Mouse (Mus musculus) embryonic stem cell, embryonic (primary cell): Measurements from ENCODE around the gene Gprc5a.

Experiments used
- CTCF ChIA-PET, 4 experiments: fragments of 300-600 bp in 2 of 4; fragments of 350-600 bp in 2 of 4; sonication (Branson Sonifier 250); formaldehyde crosslinking; loops; one replicate each; lab custom pipeline; 2022; ENCODE audit warnings: inconsistent platforms in 2 of 4; lab: Charles Lee
- POLR2A ChIA-PET, 4 experiments: fragments of 300-600 bp in 2 of 4; fragments of 350-600 bp in 2 of 4; sonication (Branson Sonifier 250); formaldehyde crosslinking; loops; one replicate each; lab custom pipeline; 2022; ENCODE audit warnings: antibody characterized with exemption in 4 of 4, inconsistent platforms in 1 of 4; lab: Charles Lee

The Gprc5a gene

DNA sequence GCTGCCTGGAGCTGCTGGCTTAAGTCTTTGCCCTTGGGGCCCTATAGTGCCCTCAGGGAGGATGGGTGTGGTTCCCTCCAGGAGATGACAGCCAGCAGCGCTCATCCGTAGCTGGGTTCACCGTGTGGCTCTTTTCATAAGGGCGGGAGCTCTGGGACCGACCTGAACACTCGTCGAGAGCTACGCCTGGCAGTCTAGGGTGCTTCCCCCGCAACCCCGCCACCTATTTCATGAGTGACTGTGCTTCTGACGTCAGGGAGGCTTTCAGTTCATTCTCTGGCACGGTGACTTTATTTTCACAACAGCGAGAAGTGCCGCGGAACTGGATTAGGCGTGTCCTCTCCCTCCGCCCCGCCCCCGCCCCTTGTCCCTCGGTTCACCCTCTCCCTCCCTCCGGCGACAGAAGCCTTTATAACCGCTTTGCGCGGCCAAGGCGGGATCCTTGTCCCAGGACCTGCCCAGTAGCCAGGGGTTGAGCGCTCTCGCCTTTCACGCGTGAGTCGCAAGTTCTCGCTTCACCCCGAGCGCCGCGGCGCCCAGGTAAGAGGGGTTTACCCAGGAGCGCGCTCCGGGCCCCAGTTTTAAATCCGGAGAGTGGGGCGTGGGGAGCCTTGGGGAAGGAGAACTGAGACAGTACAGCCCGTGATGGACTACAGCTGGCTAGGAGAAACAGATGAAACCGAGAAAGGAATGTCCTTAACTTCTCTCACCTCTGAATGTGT, at the start of gene Gprc5a:
Gprc5a (plus strand) TSS at position 416 of the 722 bp plus-strand sequence.
- CTCF ChIA-PET, result interaction anchor here in 2 of 4 experiments (0.5 to 0.9 kb wide), 3 partner anchors 13 to 118 kb away, joined by 3 to 4 read pairs (median 3); no protein-coding TSS in a partner anchor

DNA sequence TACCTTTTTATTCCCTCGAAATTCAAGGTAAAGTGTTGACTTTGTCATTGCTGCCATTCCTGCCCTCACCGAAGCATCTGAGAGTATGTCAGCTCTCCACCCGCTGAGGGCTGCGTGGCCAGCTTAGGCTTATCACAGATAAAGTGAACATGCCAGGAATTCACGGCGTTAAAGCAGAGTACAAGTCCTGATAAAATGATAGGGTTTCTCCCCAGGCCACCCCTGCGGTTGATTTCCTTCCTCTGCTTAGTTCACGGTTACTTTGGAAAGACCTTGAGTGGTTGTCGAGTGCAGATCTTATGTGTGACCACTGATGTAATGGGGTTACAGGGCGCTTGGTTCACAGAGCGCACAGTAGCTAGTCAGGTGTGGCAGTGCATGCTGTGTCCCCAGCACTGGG, 48.2 kb upstream of the Gprc5a start:
- ChIA-PET CTCF (interaction anchor here in 2 of 4 experiments (0.7 to 1.2 kb wide), 2 partner anchors 9 to 51 kb away, joined by 3 read pairs; no protein-coding TSS in a partner anchor), POLR2A (interaction anchor here in 2 of 4 experiments (0.8 to 7.1 kb wide), 5 partner anchors 9 to 62 kb away, joined by 3 to 51 read pairs (median 4); no protein-coding TSS in a partner anchor)

More for the DNA sequence above, at the start of gene Gprc5a:
- POLR2A ChIA-PET, result interaction anchor here (0.6 to 6.3 kb wide), 25 partner anchors 9 to 204 kb away, joined by 3 to 59 read pairs (median 5); partner anchors contain the start of gene Cdkn1b (in 1 of the 4)

DNA sequence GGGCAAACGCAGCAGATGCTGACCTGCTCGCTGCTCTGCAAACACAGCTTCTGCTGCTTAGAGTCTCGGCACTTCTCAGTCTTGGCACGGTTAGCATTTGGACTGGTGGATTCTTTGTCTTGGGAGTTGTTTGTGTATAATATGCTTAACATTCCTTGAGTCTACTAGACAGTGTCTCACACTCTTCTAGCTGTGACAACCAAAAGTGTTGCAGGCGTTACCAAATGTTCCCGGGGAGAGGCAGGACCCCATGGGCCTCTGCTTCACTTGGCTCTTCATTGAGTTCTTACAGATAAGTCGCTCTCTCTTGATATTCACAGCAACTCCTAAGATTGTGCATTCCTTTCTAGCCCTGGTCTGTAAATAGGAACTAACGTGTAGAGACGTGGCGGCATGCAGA, 45.9 kb upstream of the Gprc5a start:
- ChIA-PET CTCF (interaction anchor here in 2 of 4 experiments (0.6 kb wide), 2 partner anchors 24 to 73 kb away, joined by 3 to 6 read pairs; no protein-coding TSS in a partner anchor), POLR2A (interaction anchor here in 1 of 4 experiments (0.6 kb wide), 1 partner anchor 220 kb away, joined by 4 read pairs; no protein-coding TSS in a partner anchor)

DNA sequence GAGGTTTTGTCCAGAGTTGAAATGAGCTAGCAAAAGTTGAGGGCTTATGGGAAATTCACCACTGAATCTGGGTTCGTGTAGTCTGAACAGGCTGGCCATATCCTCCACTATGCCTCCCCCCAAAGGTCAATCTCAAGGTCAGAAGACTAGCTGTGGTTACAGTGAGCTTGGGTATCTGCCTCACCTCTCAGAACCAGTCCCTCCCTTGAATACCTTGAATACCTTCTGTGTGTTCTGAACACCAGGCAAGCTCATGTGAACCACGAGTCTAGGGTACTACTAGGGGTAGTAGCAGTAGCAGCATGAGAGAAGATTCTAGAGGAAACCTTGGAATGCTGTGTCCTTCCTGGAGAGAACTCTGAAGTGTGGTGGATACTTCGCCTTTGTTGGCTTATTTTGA, 43.8 kb upstream of the Gprc5a start:
- POLR2A ChIA-PET, result interaction anchor here (0.6 to 10.1 kb wide), 12 partner anchors 8 to 124 kb away, joined by 3 to 115 read pairs (median 4); partner anchors contain the start of gene Ddx47 (in 1 of the 4)
- CTCF ChIA-PET, result interaction anchor here in 1 of 4 experiments (0.6 to 1.3 kb wide), 3 partner anchors 10 to 123 kb away, joined by 3 to 4 read pairs (median 3); partner anchors contain the start of gene Ddx47

DNA sequence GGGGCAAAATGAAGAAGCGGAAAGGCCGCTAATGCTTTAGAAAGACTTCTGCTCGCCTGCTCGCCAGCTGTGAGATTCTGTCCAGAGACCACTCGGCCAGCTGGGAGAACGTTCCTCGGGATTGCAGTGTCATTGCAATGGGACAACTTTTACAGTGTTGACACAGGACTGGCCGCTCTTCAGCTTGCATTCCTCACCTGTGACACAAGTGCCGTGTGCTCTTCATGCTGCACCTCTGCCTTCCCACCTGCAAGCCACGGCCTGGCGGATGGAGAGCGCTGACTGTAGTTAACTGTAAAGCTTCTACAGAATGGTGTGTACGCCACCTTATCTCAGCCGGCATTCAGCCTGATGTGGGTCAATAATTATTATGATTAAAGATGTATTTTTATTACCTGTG, 42.1 kb upstream of the Gprc5a start:
- ChIA-PET POLR2A (interaction anchor here in 2 of 4 experiments (0.8 to 10.1 kb wide), 7 partner anchors 9 to 95 kb away, joined by 3 to 115 read pairs (median 6); partner anchors contain the start of gene Ddx47 (in 1 of the 2)), CTCF (interaction anchor here in 3 of 4 experiments (0.5 to 1.4 kb wide), 4 partner anchors 12 to 121 kb away, joined by 3 to 7 read pairs (median 4); partner anchors contain the start of gene Ddx47 (in 1 of the 3))

DNA sequence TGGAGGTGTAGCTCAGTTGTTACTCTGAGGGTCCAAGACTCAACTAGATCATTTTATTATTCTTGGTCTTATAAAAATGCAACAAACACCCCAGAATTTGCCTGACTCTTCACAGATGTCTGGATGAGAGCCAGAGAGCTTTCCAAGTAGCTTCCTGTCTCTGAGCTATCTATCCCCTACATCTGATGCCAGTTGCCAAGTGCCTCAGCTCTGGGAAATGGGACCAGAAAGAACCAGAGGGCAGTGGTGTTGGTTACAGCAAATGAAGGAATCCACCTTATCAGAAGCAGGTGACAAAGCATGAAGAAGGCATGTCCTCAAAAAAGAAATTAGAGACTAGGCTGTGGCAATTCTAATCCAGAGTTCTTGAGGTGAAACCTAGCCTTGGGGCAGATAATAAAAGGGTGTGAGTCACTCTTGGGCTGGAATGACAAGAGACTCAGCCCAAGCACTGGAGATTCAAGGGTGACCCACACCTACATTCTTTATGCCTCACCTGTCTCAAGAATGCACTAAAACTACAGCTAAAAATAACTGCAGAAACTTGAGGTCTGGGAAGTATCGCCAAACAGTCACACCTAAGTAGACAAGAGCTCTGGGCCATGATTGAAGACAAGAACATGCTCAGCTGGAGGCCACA, 40.5 kb upstream of the Gprc5a start:
- ChIA-PET CTCF (interaction anchor here in 3 of 4 experiments (0.6 to 3.4 kb wide), 10 partner anchors 13 to 120 kb away, joined by 3 to 33 read pairs (median 6); partner anchors contain the start of gene Ddx47 (in 1 of the 3)), POLR2A (interaction anchor here in 3 of 4 experiments (0.6 to 10.1 kb wide), 18 partner anchors 9 to 120 kb away, joined by 3 to 115 read pairs (median 5); partner anchors contain the start of gene Ddx47 (in 2 of the 3))

DNA sequence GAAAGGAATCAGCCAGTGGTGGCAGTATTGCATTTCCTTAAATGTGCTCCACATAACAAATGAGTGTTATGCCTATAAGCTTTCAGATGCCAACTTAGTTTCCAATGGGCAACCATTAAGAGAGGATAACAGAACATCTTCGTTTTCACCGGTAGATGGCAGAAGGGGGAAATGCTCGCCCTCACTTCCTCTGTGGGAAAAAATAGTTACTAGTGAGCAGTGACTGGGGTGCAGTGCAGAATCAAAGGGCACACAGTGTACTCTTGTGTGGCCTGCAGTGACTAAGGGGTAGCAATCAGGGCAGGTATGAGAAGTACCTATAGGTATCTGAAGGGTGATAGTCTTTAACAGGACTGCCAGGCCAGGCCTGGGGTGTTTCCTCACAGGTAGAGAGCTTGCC, 39.2 kb upstream of the Gprc5a start:
- ChIA-PET POLR2A (interaction anchor here in 3 of 4 experiments (0.6 to 10.1 kb wide), 19 partner anchors 12 to 467 kb away, joined by 3 to 115 read pairs (median 4); partner anchors contain the start of gene Ddx47 (in 2 of the 3)), CTCF (interaction anchor here (0.6 to 3.4 kb wide), 27 partner anchors 9 to 160 kb away, joined by 3 to 33 read pairs (median 4); partner anchors contain the start of gene Ddx47 (in 2 of the 4))

DNA sequence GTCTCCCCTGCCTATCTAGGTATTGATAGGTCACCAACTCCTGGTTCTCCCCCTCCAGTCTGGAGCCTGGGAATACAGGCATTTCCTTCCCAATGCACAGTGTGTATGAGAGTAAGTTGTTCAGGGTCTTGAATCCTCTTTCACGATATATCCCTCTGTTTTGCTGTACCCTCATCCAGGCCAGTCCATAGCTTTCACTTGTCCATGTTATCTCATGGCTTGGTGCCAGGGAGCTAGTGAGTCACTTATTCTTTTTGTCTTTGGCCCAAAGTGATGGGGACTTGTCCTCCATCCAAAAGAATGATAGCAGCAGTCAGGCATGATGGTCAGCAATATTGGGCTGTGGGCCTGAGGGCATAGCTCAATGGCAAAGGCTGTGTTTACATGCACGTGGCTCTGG, 38.7 kb upstream of the Gprc5a start:
- CTCF ChIA-PET, result interaction anchor here in 3 of 4 experiments (0.6 to 3.4 kb wide), 19 partner anchors 13 to 161 kb away, joined by 3 to 33 read pairs (median 4); no protein-coding TSS in a partner anchor
- POLR2A ChIA-PET, result interaction anchor here in 3 of 4 experiments (0.6 to 10.1 kb wide), 18 partner anchors 11 to 467 kb away, joined by 3 to 115 read pairs (median 4); partner anchors contain the start of gene Ddx47 (in 2 of the 3)

DNA sequence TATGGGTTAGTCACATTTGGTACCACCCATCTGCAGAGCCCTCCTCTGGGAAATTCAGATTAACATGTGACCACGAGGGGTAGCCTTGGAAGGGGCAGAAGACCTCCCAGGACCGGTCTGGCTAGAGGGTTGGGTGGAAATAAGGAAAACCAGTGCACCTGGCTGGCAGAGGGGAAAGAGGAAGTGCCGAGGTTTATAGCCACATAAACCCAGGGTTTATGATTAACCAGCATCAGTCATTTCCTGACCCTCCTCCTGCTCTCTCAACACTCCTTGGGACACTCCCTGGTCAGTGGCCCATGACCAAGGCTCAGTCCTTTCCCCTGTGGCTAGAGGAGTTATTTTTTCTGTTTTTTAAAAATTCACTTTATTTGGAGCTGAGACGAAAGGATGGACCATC, 36.2 kb upstream of the Gprc5a start:
- ChIA-PET CTCF (no interaction called here), POLR2A (interaction anchor here in 2 of 4 experiments (0.5 to 10.1 kb wide), 6 partner anchors 11 to 109 kb away, joined by 3 to 115 read pairs (median 6); partner anchors contain the start of gene Ddx47 (in 1 of the 2))

DNA sequence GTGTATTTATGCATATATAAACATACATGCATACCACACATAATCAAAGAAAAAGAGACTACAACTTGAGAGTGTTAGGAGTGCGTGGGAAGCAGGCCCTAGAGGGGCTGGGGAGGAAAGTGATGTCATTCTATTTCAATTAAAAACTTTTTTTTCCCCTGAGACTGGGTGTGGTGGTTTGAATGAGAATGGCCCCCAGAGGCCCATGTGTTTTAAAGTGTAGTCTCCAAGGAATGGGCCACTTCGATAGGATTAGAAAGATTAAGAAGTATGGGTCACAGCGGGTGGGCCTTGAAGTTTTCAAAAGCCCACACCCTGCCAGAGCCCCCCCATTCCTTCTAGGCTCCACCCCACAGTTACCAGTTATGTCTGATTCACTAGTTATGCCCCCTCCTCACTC, 26.8 kb upstream of the Gprc5a start:
- ChIA-PET POLR2A (interaction anchor here in 2 of 4 experiments (0.9 to 11.3 kb wide), 3 partner anchors 13 to 26 kb away, joined by 3 to 115 read pairs (median 4); no protein-coding TSS in a partner anchor), CTCF (no interaction called here)

DNA sequence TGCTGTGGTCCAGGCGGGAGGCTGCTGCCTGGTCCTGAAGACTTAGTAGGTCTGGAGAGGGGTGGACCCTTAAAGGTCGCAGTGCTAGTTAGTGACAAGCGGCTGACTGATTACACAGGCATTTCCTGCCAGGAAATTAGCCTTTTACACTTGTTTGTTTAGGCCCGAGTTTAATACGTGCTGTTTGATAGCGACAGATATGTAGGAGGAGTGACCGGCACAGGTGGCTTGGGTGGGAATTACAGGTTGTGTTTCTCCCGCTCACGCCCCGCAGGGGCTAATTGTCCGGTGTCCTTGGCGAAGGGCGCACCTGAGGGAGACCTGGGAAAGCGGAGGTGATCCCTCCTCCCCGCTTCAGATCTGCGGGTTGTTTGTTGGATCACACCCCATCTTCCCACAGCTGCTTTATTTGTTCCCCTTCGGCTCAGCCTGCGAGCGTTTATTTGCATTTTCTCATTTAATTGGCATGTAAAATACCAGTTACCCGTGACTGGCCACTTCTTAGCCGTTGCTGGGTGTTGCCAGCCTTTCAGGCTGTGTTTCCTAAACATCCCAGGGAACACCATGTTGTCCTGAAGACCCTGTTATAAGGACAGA, 25.1 kb upstream of the Gprc5a start:
- ChIA-PET CTCF (interaction anchor here (0.5 to 1.6 kb wide), 8 partner anchors 15 to 1350 kb away, joined by 3 to 9 read pairs (median 4); no protein-coding TSS in a partner anchor), POLR2A (interaction anchor here (0.5 to 11.3 kb wide), 56 partner anchors 8 to 1430 kb away, joined by 3 to 115 read pairs (median 5); partner anchors contain the start of genes Gprc5a (in 3 of the 4), Cdkn1b (in 2 of the 4), Apold1 (in 1 of the 4) and Gpr19 (in 1 of the 4))

DNA sequence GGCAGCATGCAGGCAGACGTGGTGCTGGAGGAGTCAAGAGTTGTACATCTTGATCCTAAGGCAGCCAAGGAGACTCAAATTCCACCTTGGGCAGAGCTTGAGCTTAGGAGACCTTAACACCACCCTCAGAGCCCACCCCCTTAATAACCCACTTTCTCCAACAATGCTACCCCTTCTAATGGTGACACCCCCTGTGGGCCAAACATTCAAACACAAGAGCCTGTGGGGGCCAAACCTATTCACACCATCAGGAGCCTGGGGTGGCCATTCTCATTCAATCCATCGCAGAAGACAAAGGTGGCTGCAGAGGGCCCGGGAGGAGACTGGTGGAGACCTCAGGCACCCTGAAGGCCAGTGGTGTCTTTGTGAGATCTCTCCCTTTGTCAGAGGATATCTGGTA, 23.5 kb upstream of the Gprc5a start:
- POLR2A ChIA-PET, result interaction anchor here in 3 of 4 experiments (0.6 to 11.3 kb wide), 29 partner anchors 7 to 236 kb away, joined by 3 to 115 read pairs (median 6); partner anchors contain the start of genes Gprc5a (in 3 of the 3) and Cdkn1b (in 1 of the 3)
- CTCF ChIA-PET, result interaction anchor here in 1 of 4 experiments (0.8 kb wide), 1 partner anchor 30 kb away, joined by 3 read pairs; no protein-coding TSS in a partner anchor

DNA sequence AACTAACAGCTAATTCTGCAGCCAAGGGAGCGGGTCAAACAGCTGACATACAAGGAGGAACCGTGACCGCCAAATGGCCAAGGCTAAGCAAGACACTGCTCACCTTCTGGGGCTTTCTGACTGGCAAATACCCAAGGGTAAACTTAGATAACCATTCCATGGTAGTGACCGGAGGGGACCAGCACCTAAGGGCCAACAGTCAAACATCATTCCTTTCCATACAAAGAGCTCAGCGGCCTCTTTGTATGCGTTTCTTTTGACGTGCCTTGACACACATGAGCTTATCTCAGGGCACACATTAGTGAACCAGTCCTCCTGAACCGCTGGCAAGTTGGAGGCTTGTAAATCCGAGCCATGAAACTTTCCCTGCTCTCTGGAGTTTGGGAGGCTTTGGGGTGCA, 18.2 kb upstream of the Gprc5a start:
- ChIA-PET POLR2A (interaction anchor here (0.6 to 11.3 kb wide), 6 partner anchors 12 to 24 kb away, joined by 3 to 115 read pairs (median 4); partner anchors contain the start of gene Gprc5a (in 1 of the 4)), CTCF (no interaction called here)

DNA sequence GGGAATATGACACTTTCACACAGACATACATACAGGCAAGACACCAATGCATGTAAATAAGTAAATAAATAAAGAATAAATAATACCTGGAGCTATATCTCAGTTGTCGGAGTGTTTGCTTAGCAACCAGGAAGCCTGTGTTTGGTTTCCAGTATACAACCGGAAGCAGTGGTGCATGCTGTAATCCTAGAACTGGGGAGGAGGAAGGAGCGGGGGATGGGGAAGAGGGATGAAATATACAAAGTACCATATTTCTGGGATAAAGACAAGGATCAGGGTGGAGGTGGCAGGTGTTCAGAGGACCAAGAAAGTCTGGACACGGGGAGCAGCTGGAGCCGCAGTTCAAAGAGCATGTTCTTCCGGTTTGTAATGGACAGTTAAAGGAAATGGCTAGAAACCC, 16.9 kb upstream of the Gprc5a start:
- POLR2A ChIA-PET, result interaction anchor here in 1 of 4 experiments (0.6 to 2.2 kb wide), 7 partner anchors 8 to 120 kb away, joined by 3 to 11 read pairs (median 3); partner anchors contain the start of gene Apold1
- CTCF ChIA-PET, result no interaction called here

DNA sequence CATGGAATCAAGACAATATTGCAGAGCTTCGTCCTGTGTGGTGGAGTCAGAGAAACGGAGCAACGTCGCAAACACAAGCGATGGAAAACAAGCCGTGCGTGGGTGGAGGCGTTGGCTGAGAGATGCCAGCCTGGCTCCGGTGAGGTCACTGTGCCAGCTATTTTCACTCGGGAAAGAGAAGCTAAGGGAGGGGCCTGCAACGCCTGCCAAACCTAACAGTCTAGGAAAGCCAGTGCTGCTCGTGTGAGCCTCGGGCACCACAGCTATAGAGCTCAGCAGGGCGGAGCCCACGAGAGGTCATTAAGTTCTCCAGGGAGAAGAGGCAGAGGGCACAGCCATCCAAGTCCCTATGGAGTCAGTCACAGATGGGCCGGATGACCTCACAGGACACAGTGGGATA, 16.5 kb upstream of the Gprc5a start:
- POLR2A ChIA-PET, result interaction anchor here in 1 of 4 experiments (0.6 to 2.2 kb wide), 7 partner anchors 9 to 121 kb away, joined by 3 to 11 read pairs (median 3); partner anchors contain the start of gene Apold1

DNA sequence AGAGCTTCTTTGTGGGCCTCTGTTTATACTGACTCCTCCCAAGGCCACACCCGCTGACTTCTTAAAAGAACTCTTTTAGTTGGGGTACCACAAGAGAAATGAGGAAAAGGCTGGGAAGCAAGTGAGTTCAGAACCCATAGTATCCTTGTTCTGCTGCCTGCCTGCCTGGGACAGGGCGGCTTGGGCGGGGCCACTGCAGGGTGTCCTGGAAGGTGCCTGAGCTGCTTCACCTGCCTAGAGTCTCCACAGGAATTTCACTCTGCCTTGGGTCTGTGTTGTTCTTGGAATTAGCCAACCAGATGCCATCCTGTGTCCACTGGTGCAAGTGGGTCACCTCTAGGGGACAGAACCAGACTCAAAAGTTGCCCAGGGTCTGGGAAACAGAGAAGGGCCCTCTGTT, 11.7 kb upstream of the Gprc5a start:
- ChIA-PET POLR2A (interaction anchor here (0.5 to 6.8 kb wide), 10 partner anchors 9 to 197 kb away, joined by 3 to 63 read pairs (median 3); partner anchors contain the start of gene Gprc5a (in 1 of the 4)), CTCF (interaction anchor here in 1 of 4 experiments (1.1 to 1.4 kb wide), 2 partner anchors 27 to 91 kb away, joined by 3 read pairs; no protein-coding TSS in a partner anchor)

More for the DNA sequence above, 16.5 kb upstream of the Gprc5a start:
- CTCF ChIA-PET, result no interaction called here
